Mouse (Mus musculus) stomach, adult 2 months (tissue): ENCODE results near the gene Rabif. TPM values are rescaled to one million over a fixed set of nuclear protein-coding genes. Genes with fewer than 3 reads are reported as not detected.

ENCODE experiments used
- polyA plus RNA-seq: library from polyadenylated mRNA; depleted of rRNA; stranded (reverse); fragments of >200 nt; gene quantifications from 2 replicates; pipeline ENCODE4 v1.2.3, GENCODE M21; 2012; rRNA removed

Gene Rabif
- 3.6 and 4.5 TPM in 2 replicates for polyA plus RNA-seq

GRCm38 (mm10) chr1:134494428-134495215 is at the start of gene Rabif:
Rabif (plus strand) TSS chr1:134494648.

DNA sequence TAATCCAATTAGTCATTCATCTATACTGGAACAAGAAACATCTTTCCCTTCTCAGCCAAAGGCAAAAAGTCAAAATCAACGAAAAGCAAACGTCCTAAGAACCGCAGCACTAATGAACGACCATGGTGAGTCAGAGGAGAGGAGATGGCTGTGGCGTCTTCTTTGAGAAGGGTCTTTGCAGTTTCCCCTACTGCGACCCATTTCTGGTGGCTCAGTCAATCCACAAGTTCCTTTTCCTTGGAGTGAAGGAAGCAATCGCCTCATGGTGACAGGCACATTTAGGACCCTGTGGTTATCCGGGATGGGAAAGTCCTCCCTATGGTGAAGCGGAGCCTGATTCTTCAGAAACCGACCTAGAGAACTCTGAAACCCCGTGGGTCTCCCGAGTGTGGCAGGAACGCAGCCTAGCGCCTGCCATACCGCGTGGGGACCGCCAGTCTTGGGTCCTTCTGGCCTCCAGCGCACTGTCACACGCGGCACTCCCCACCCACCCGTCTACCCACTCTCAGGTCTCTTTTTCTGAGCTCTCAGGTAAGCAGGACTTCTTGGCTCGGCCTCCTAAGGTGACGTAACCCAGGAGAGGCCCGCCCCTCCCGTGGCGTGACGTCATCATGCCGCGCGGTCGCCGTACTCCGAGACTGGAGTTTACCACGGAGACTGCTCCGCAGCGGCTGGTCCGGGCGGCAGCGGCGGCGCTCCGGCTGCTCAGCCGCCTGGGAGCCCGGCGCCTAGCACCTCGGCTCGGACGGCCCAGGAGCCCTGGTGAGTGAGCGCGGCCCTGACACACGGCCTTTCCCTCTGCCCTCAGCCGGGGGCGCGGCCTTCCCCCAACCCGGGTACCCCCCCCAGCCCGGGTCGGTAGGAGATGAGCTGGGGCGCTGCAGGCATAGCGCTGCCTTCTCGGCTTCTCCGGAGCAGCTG is 39.3 kb upstream of the Rabif start, which contains the start of gene Klhl12:
Klhl12 (plus strand) TSS at position 628 of the 921 bp plus-strand sequence.

DNA sequence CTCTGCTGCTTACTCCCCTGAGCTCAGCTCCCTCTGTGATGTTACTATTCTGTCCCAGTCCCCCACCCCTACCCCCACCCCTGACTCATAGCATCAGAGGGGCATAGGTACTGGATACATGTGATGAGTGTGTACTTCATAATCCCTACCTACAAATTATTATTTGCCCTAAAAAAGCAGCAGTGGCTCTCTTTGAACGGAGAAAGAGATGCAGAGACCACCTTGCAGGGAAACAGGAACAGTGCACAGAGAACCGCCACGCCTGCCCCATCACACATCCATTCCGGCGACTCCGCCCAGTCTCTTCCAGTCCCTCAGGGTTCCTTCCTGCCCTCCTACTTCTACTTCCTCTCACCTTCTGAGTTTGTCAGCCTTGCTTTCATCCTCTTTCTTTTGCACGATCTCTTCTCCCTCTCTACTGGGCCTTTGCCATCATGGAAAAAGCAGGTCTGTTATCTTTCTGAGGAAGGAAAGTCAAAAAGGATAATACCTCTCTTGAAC is 55.2 kb downstream of the Rabif start, which contains the start of gene Mgat4e:
Mgat4e (minus strand) TSS at position 51 of the 501 bp plus-strand sequence.

Other genes starting within 250 kb of the Rabif start
- gene Myog, start 204.7 kb upstream of the Rabif start, polyA plus RNA-seq: 0.51 and 1.1 TPM in 2 replicates
- 3.7 and 3.8 TPM in 2 replicates for gene Ppfia4, start 161.7 kb upstream of the Rabif start, polyA plus RNA-seq
- gene Tmem183a, start 132.7 kb upstream of the Rabif start, polyA plus RNA-seq: 44.1 and 52.2 TPM in 2 replicates
- not detected in 2 replicates for gene 4933406M09Rik, start 108.7 kb upstream of the Rabif start, polyA plus RNA-seq
- gene Cyb5r1, start 89.1 kb upstream of the Rabif start, polyA plus RNA-seq: 21.6 and 23.2 TPM in 2 replicates
- 78.1 and 112 TPM in 2 replicates for gene Adipor1, start 79.3 kb upstream of the Rabif start, polyA plus RNA-seq
- 1.1 and 1.4 TPM in 2 replicates for gene Klhl12, start 39.1 kb upstream of the Rabif start, polyA plus RNA-seq
- gene Mgat4e, start 55.0 kb downstream of the Rabif start, polyA plus RNA-seq: not detected in 2 replicates
- gene Kdm5b, start 65.5 kb downstream of the Rabif start, polyA plus RNA-seq: 5.6 and 8.5 TPM in 2 replicates
- gene Syt2, start 152.0 kb downstream of the Rabif start, polyA plus RNA-seq: 0.01 and 0.03 TPM in 2 replicates